Mouse (Mus musculus) frontal cortex, adult 2 months (tissue): ENCODE data around the gene Cdc42bpa. TPM values are rescaled to one million over a fixed set of nuclear protein-coding genes. Genes with fewer than 3 reads are reported as not detected.

Experiments
- DNase-seq, 2 experiments: peaks; one replicate each; pipeline ENCODE4 v3.0.0; 2022; ENCODE audit warnings: low spot score in 1 of 2; ENCODE audit errors: extremely low spot score in 1 of 2
- polyA plus RNA-seq: library from polyadenylated mRNA; depleted of rRNA; stranded (reverse); fragments of >200 nt; gene quantifications from 2 replicates; pipeline ENCODE4 v1.2.3, GENCODE M21; 2012

The Cdc42bpa gene
- polyA plus RNA-seq, 1 experiment = 133 TPM

GRCm38 (mm10) chr1:180160545-180160944, 200.3 kb downstream of the Cdc42bpa start:
- DNase-seq = no peak

GRCm38 (mm10) chr1:180161160-180161559, 200.9 kb downstream of the Cdc42bpa start:
- no peak for DNase-seq

- DNase-seq = no peak
Measured at GRCm38 (mm10) chr1:180161566-180162355, 201.5 kb downstream of the Cdc42bpa start.

GRCm38 (mm10) chr1:180162986-180163385, 202.7 kb downstream of the Cdc42bpa start:
- DNase-seq = no peak

- DNase-seq = no peak
Measured at GRCm38 (mm10) chr1:180166533-180166932, 206.3 kb downstream of the Cdc42bpa start.

- DNase-seq = no peak
Measured at GRCm38 (mm10) chr1:180168294-180168693, 208.0 kb downstream of the Cdc42bpa start.

- no peak for DNase-seq
Measured at GRCm38 (mm10) chr1:180169161-180169560, 208.9 kb downstream of the Cdc42bpa start.

- DNase-seq = no peak
Measured at GRCm38 (mm10) chr1:180170071-180170470, 209.8 kb downstream of the Cdc42bpa start.

GRCm38 (mm10) chr1:180171883-180172282, 211.6 kb downstream of the Cdc42bpa start:
- DNase-seq = no peak

GRCm38 (mm10) chr1:180172600-180172999, 212.3 kb downstream of the Cdc42bpa start:
- DNase-seq = no peak

GRCm38 (mm10) chr1:180173017-180173416, 212.7 kb downstream of the Cdc42bpa start:
- DNase-seq = no peak

- DNase-seq = no peak
Measured at GRCm38 (mm10) chr1:180174718-180175117, 214.4 kb downstream of the Cdc42bpa start.

GRCm38 (mm10) chr1:180175167-180175566, 214.9 kb downstream of the Cdc42bpa start:
- DNase-seq = peak in 1 of 2 experiments; percentile 37

- no peak for DNase-seq
Measured at GRCm38 (mm10) chr1:180175635-180176034, 215.4 kb downstream of the Cdc42bpa start.

- DNase-seq = no peak
Measured at GRCm38 (mm10) chr1:180176784-180177183, 216.5 kb downstream of the Cdc42bpa start.

- DNase-seq = no peak
Measured at GRCm38 (mm10) chr1:180178340-180178739, 218.1 kb downstream of the Cdc42bpa start.

GRCm38 (mm10) chr1:180179100-180179499, 218.8 kb downstream of the Cdc42bpa start:
- no peak for DNase-seq

GRCm38 (mm10) chr1:180179840-180180239, 219.6 kb downstream of the Cdc42bpa start:
- DNase-seq = no peak

- DNase-seq = no peak
Measured at GRCm38 (mm10) chr1:180181304-180181965, 221.2 kb downstream of the Cdc42bpa start.

GRCm38 (mm10) chr1:180181966-180182319, 221.7 kb downstream of the Cdc42bpa start:
- no peak for DNase-seq

GRCm38 (mm10) chr1:180182731-180183130, 222.5 kb downstream of the Cdc42bpa start:
- no peak for DNase-seq
